Comparison of ENCODE assay signal across 17 mouse cellular contexts in genomic region chr4:149458526-149458925, GRCm38 (mm10). TPM values are rescaled to one million over a fixed set of nuclear protein-coding genes. Genes with fewer than 3 reads are reported as not detected.
"Had no signal": no experiment of that assay in that cellular context is flagged by ENCODE, and none has a peak within 500 bp of the region (broad histone marks: within the 10 kb centered on the region; RNA-seq: fewer than 3 reads in every experiment).

No protein-coding gene starts in this region.

- H3K4me3 ChIP-seq: layer of hippocampus, adult 2 months; limb, embryonic 13.5 days; midbrain, embryonic 12.5 days; neural tube, embryonic 13.5 days had no signal

- H3K27ac ChIP-seq: layer of hippocampus, adult 2 months; limb, embryonic 13.5 days; liver, embryonic 14.5 days; midbrain, embryonic 12.5 days; neural tube, embryonic 13.5 days had no signal

- H3K36me3 ChIP-seq: limb, embryonic 13.5 days; midbrain, embryonic 12.5 days; neural tube, embryonic 13.5 days had no signal

- H3K4me1 ChIP-seq: limb, embryonic 13.5 days had no signal

- H3K27me3 ChIP-seq: limb, embryonic 13.5 days; midbrain, embryonic 12.5 days; neural tube, embryonic 13.5 days had no signal

- H3K9me3 ChIP-seq: limb, embryonic 13.5 days; midbrain, embryonic 12.5 days; neural tube, embryonic 13.5 days had no signal

- H3K9ac ChIP-seq: limb, embryonic 13.5 days; liver, embryonic 14.5 days; midbrain, embryonic 12.5 days; neural tube, embryonic 13.5 days had no signal

- H3K4me2 ChIP-seq: limb, embryonic 13.5 days; midbrain, embryonic 12.5 days; neural tube, embryonic 13.5 days had no signal

- DNase-seq: left cerebral cortex, postnatal 4 days; right cerebral cortex, adult 18-20 months; right cerebral cortex, postnatal 25 days; thymus, adult 18-20 months; thymus, postnatal 36 days had no signal

- ATAC-seq: midbrain, embryonic 16.5 days had no signal

RNA-seq across cellular contexts. Expression of gene Rbp7, which starts 3.7 kb away (rescaled TPM):
- total RNA-seq: layer of hippocampus, adult 2 months; layer of hippocampus, postnatal 14 days; left cerebral cortex, adult 18-20 months; left cerebral cortex, postnatal 4 days; liver, adult 2 months; megakaryocyte-erythroid progenitor cell, adult 5-6 weeks had no signal
- polyA plus RNA-seq: liver, adult 2 months; liver, embryonic 14.5 days; midbrain, embryonic 12.5 days; neural tube, embryonic 13.5 days had no signal

RNA-seq across cellular contexts. Expression of gene Tmem274, which starts 18.7 kb away (rescaled TPM):
- total RNA-seq: layer of hippocampus, adult 2 months; layer of hippocampus, postnatal 14 days; left cerebral cortex, adult 18-20 months; left cerebral cortex, postnatal 10 days; left cerebral cortex, postnatal 4 days; liver, adult 2 months; megakaryocyte-erythroid progenitor cell, adult 5-6 weeks had no signal
- polyA plus RNA-seq: liver, adult 2 months; liver, embryonic 14.5 days; midbrain, embryonic 16.5 days; neural tube, embryonic 13.5 days; small intestine, adult 2 months had no signal
